Mouse (Mus musculus) heart, adult 2 months (tissue): ENCODE results near the gene Nfrkb.

Experiments
- CTCF ChIP-seq: fragments of 200-600 bp; IDR thresholded peaks from 2 replicates; pipeline ENCODE4 v1.8.1; 2022; ENCODE audit warnings: antibody characterized with exemption, mild to moderate bottlenecking, moderate library complexity
- POLR2A ChIP-seq: fragments of 200-500 bp; IDR thresholded peaks from 2 replicates; pipeline ENCODE4 v1.6.1; 2011; ENCODE audit warnings: mild to moderate bottlenecking, low read depth, low read length, control low read depth; ENCODE audit not compliant: insufficient read depth

GRCm38 (mm10) chr9:31463692-31464474, 77.9 kb downstream of the Nfrkb start, which contains the start of gene Tmem45b:
- no peak for TF ChIP-seq POLR2A
- no peak for TF ChIP-seq CTCF
